ENCODE assay signal across 8 mouse cellular contexts in genomic region chr16:93717299-93717703, GRCm38 (mm10). TPM values are rescaled to one million over a fixed set of nuclear protein-coding genes. Genes with fewer than 3 reads are reported as not detected.
DNase-seq lines count a peak whose midpoint lies in the region; ATAC-seq and TF ChIP-seq lines count a peak whose summit lies in the region.

No protein-coding gene starts in this region.

- H3K9me3 ChIP-seq in hindbrain, embryonic 10.5 days, result no peaks in the 10 kb centered on the region
- no peaks in the 10 kb centered on the region for H3K9me3 ChIP-seq in hindbrain, embryonic 12.5 days (replicated peaks)
- no peaks in the 10 kb centered on the region for H3K9me3 ChIP-seq in hindbrain, postnatal 0 days (ENCODE audit: low read length)
- no peaks in the 10 kb centered on the region for H3K9me3 ChIP-seq in lung, embryonic 14.5 days (ENCODE audit: low read depth, low read length)

- H3K4me2 ChIP-seq in hindbrain, embryonic 12.5 days (replicated peaks), result no peak overlapping the region
- no peak overlapping the region for H3K4me2 ChIP-seq in hindbrain, postnatal 0 days (ENCODE audit: low read depth, low read length)
- no peak overlapping the region for H3K4me2 ChIP-seq in lung, embryonic 14.5 days

- H3K27ac ChIP-seq in hindbrain, embryonic 10.5 days, result peak overlapping the region; percentile 69
- no peak overlapping the region for H3K27ac ChIP-seq in hindbrain, embryonic 12.5 days
- H3K27ac ChIP-seq in hindbrain, postnatal 0 days, result peak overlapping the region; percentile 65
- H3K27ac ChIP-seq in lung, embryonic 14.5 days (ENCODE audit: low read depth), result 0 out of 2 replicates have a peak overlapping the region, but pooled peaks have one; percentile 21

- no peak for TF ChIP-seq CTCF in hindbrain, postnatal 0 days (IDR thresholded peaks at IDR 0.05; ENCODE audit: low read depth)
- no peak for TF ChIP-seq CTCF in lung, embryonic 14.5 days (IDR thresholded peaks at IDR 0.05; ENCODE audit: low read depth)

- no peak for ATAC-seq in hindbrain, embryonic 12.5 days (ENCODE audit: low FRiP score)
- ATAC-seq in hindbrain, postnatal 0 days, result peak; percentile 80
- ATAC-seq in lung, embryonic 14.5 days (ENCODE audit: insufficient read depth), result peak; percentile 69

- H3K4me1 ChIP-seq in hindbrain, embryonic 10.5 days (replicated peaks), result peaks cover 36% of the 10 kb centered on the region
- H3K4me1 ChIP-seq in hindbrain, embryonic 12.5 days, result peaks cover 19% of the 10 kb centered on the region
- H3K4me1 ChIP-seq in hindbrain, postnatal 0 days (ENCODE audit: insufficient read depth, low read length), result peaks cover 11% of the 10 kb centered on the region; the same call in 1 of the 2 replicates
- peaks cover 9% of the 10 kb centered on the region; the same call in 1 of the 2 replicates for H3K4me1 ChIP-seq in lung, embryonic 14.5 days (ENCODE audit: insufficient read depth)

- H3K4me3 ChIP-seq in hindbrain, embryonic 10.5 days, result no peak overlapping the region
- no peak overlapping the region for H3K4me3 ChIP-seq in hindbrain, embryonic 12.5 days
- H3K4me3 ChIP-seq in hindbrain, postnatal 0 days (ENCODE audit: low read length), result no peak overlapping the region
- H3K4me3 ChIP-seq in lung, embryonic 14.5 days (ENCODE audit: low read depth, low read length), result no peak overlapping the region

- no peaks in the 10 kb centered on the region for H3K36me3 ChIP-seq in hindbrain, embryonic 10.5 days
- H3K36me3 ChIP-seq in hindbrain, embryonic 12.5 days, result no peaks in the 10 kb centered on the region
- H3K36me3 ChIP-seq in hindbrain, postnatal 0 days (ENCODE audit: insufficient read depth, low read length), result peaks cover 10% of the 10 kb centered on the region; the same call in 1 of the 2 replicates
- H3K36me3 ChIP-seq in lung, embryonic 14.5 days (ENCODE audit: insufficient read depth), result no peaks in the 10 kb centered on the region

- H3K27me3 ChIP-seq in hindbrain, embryonic 10.5 days (ENCODE audit: insufficient read depth, poor library complexity, severe bottlenecking), result peaks cover 25% of the 10 kb centered on the region
- H3K27me3 ChIP-seq in hindbrain, embryonic 12.5 days, result peaks cover 5% of the 10 kb centered on the region
- H3K27me3 ChIP-seq in hindbrain, postnatal 0 days (ENCODE audit: insufficient read depth, low read length), result no peaks in the 10 kb centered on the region
- H3K27me3 ChIP-seq in lung, embryonic 14.5 days (ENCODE audit: insufficient read depth, low read length), result peaks cover 7% of the 10 kb centered on the region; the same call in 1 of the 2 replicates

- WGBS in hindbrain, embryonic 10.5 days, result 11% methylated on average over 5 of the region's 5 CpGs
- 7% methylated on average over 5 of the region's 5 CpGs for WGBS in hindbrain, embryonic 12.5 days
- 22% methylated on average over 5 of the region's 5 CpGs for WGBS in hindbrain, postnatal 0 days
- WGBS in lung, embryonic 14.5 days, result 15% methylated on average over 5 of the region's 5 CpGs

- H3K9ac ChIP-seq in hindbrain, embryonic 12.5 days, result no peak overlapping the region
- H3K9ac ChIP-seq in hindbrain, postnatal 0 days (replicated peaks; ENCODE audit: low read length), result no peak overlapping the region
- no peak overlapping the region for H3K9ac ChIP-seq in lung, embryonic 14.5 days

- peak; percentile 55 for DNase-seq in hindbrain, embryonic 10.5 days (ENCODE audit: low spot score)
- peak; percentile 98 for DNase-seq in cerebellum, postnatal 10 days
- peak; percentile 80 for DNase-seq in gastrocnemius, postnatal 10 days
- DNase-seq in hindbrain, postnatal 0 days (ENCODE audit: low spot score), result peak; percentile 80
- peak; percentile 78 for DNase-seq in lung, embryonic 14.5 days
- peak; percentile 66 for DNase-seq in retina, embryonic 14.5 days (ENCODE audit: low spot score)
- no peak for DNase-seq in thymus, adult 18-20 months

RNA-seq across cellular contexts. Expression of gene Dop1b, which starts 5.6 kb away (rescaled TPM):
- 12.0 and 20.2 TPM in 2 replicates for polyA plus RNA-seq in hindbrain, embryonic 10.5 days (2016; fragmentation: Nextera tagmentation; extraction: Ambion mirVana)
- polyA plus RNA-seq in hindbrain, embryonic 12.5 days (2016; fragmentation: Nextera tagmentation; extraction: Ambion mirVana), result 22.4 and 25.2 TPM in 2 replicates
- total RNA-seq in gastrocnemius, postnatal 10 days (2021), result 10 to 100 TPM; 34.7 to 37.7 TPM
- 60.9 and 74.8 TPM in 2 replicates for total RNA-seq in hindbrain, postnatal 0 days (2014; rRNA removed)
- polyA plus RNA-seq in hindbrain, postnatal 0 days (2015; fragmentation: Nextera tagmentation; extraction: Ambion mirVana), result 25.4 and 26.8 TPM in 2 replicates
- polyA plus RNA-seq in lung, embryonic 14.5 days (2014; fragmentation: Nextera tagmentation; extraction: Ambion mirVana), result 13.4 and 16.2 TPM in 2 replicates

RNA-seq across cellular contexts. Expression of gene Cbr3, which starts 34.3 kb away (rescaled TPM):
- polyA plus RNA-seq in hindbrain, embryonic 10.5 days (2016; fragmentation: Nextera tagmentation; extraction: Ambion mirVana), result 1.3 and 1.5 TPM in 2 replicates
- polyA plus RNA-seq in hindbrain, embryonic 12.5 days (2016; fragmentation: Nextera tagmentation; extraction: Ambion mirVana), result 0.30 and 0.53 TPM in 2 replicates
- 1 to 10 TPM; 3.5 to 6.3 TPM for total RNA-seq in gastrocnemius, postnatal 10 days (2021)
- 0.58 and 5.1 TPM in 2 replicates for total RNA-seq in hindbrain, postnatal 0 days (2014; rRNA removed)
- polyA plus RNA-seq in hindbrain, postnatal 0 days (2015; fragmentation: Nextera tagmentation; extraction: Ambion mirVana), result 4.8 and 5.4 TPM in 2 replicates
- polyA plus RNA-seq in lung, embryonic 14.5 days (2014; fragmentation: Nextera tagmentation; extraction: Ambion mirVana), result 4.4 and 5.4 TPM in 2 replicates

Comparison
In these comparisons a context has a peak if more than half of its experiments do, and no peak if none do; other contexts are left out.
1. DNase-seq: peak in hindbrain, embryonic 10.5 days (single experiment), cerebellum, postnatal 10 days (2 of 2), gastrocnemius, postnatal 10 days (single experiment), hindbrain, postnatal 0 days (single experiment), lung, embryonic 14.5 days (single experiment) and retina, embryonic 14.5 days (single experiment); none in thymus, adult 18-20 months (0 of 2).